ENCODE assay signal across 10 mouse cellular contexts in the genomic region with DNA sequence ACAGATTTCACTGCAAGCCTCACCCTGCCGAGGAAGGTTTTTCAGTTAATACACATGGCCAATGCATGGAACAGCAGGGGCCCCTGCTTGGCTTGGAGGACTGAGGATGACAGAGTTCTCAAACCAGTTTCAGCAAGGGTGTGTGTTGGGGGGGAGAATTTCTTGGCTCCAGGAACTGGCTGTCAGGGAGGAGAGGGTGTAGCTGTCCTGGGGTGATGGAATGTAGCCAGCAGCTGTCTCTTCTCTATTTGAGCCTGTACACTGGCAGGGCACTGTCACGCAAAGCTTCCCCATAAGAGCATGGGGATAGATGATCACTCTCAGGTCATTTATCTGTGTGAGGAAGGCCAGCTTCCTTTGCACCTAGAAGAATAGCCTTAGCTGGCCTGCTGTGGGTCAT. TPM values are rescaled to one million over a fixed set of nuclear protein-coding genes. Genes with fewer than 3 reads are reported as not detected.
DNase-seq lines count a peak whose midpoint lies in the region; ATAC-seq and TF ChIP-seq lines count a peak whose summit lies in the region.
"Had no signal": no experiment of that assay in that cellular context is flagged by ENCODE, and none has a peak within 500 bp of the region (broad histone marks: within the 10 kb centered on the region; RNA-seq: fewer than 3 reads in every experiment).

No protein-coding gene starts in this region.

- TF ChIP-seq CTCF in C2C12 (IDR thresholded peaks at IDR 0.05; ENCODE audit: control insufficient read depth, insufficient read depth, insufficient read length): no peak
- no peak for TF ChIP-seq CTCF in lung, adult 2 months (IDR thresholded peaks at IDR 0.05; ENCODE audit: insufficient read depth, low read length)

- no peaks in the 10 kb centered on the region for H3K36me3 ChIP-seq in forebrain, embryonic 15.5 days
- no peaks in the 10 kb centered on the region for H3K36me3 ChIP-seq in forebrain, embryonic 16.5 days (ENCODE audit: control insufficient read depth, insufficient read depth)
- no peaks in the 10 kb centered on the region for H3K36me3 ChIP-seq in C2C12 (ENCODE audit: control insufficient read depth, insufficient read depth)
- H3K36me3 ChIP-seq in hindbrain, embryonic 12.5 days: no peaks in the 10 kb centered on the region

- H3K9me3 ChIP-seq in forebrain, embryonic 15.5 days: no peaks in the 10 kb centered on the region
- H3K9me3 ChIP-seq in forebrain, embryonic 16.5 days (ENCODE audit: control insufficient read depth, low read length): no peaks in the 10 kb centered on the region
- H3K9me3 ChIP-seq in hindbrain, embryonic 12.5 days (replicated peaks): no peaks in the 10 kb centered on the region

- no peaks in the 10 kb centered on the region for H3K79me2 ChIP-seq in C2C12 (ENCODE audit: control insufficient read depth, insufficient read depth)

- H3K4me3 ChIP-seq in forebrain, embryonic 15.5 days: no peak overlapping the region
- no peak overlapping the region for H3K4me3 ChIP-seq in forebrain, embryonic 16.5 days (replicated peaks; ENCODE audit: low read length)
- no peak overlapping the region for H3K4me3 ChIP-seq in C2C12 (ENCODE audit: insufficient read depth, poor library complexity, severe bottlenecking)
- no peak overlapping the region for H3K4me3 ChIP-seq in hindbrain, embryonic 12.5 days
- no peak overlapping the region for H3K4me3 ChIP-seq in lung, adult 2 months (replicated peaks; ENCODE audit: extremely low read depth, low read depth, low read length)

- DNase-seq in lung, adult 2 months: peak; percentile 3
- DNase-seq in layer of hippocampus, postnatal 14 days (ENCODE audit: low spot score in 2 of 2): no peak
- DNase-seq in spleen, postnatal 10 days (ENCODE audit: low spot score in 2 of 2): no peak
- DNase-seq in spleen, postnatal 14 days (ENCODE audit: low spot score in 2 of 2): no peak
- DNase-seq: thymus, adult 18-20 months had no signal

- H3ac ChIP-seq in C2C12 (ENCODE audit: control insufficient read depth, insufficient read length, low read depth): no peak overlapping the region

- ATAC-seq in forebrain, embryonic 15.5 days (replicated peaks): no peak
- ATAC-seq in forebrain, embryonic 16.5 days: no peak
- no peak for ATAC-seq in hindbrain, embryonic 12.5 days (ENCODE audit: low FRiP score)

- no peaks in the 10 kb centered on the region for H3K27me3 ChIP-seq in forebrain, embryonic 15.5 days
- H3K27me3 ChIP-seq in forebrain, embryonic 16.5 days (replicated peaks; ENCODE audit: control insufficient read depth, insufficient read depth, low read length): no peaks in the 10 kb centered on the region
- no peaks in the 10 kb centered on the region for H3K27me3 ChIP-seq in C2C12 (ENCODE audit: control insufficient read depth, insufficient read depth, insufficient read length)
- no peaks in the 10 kb centered on the region for H3K27me3 ChIP-seq in hindbrain, embryonic 12.5 days

- H3K79me3 ChIP-seq in C2C12 (ENCODE audit: low read depth): no peaks in the 10 kb centered on the region

- peak overlapping the region; percentile 6; the same call in 1 of the 2 replicates for H3K27ac ChIP-seq in forebrain, embryonic 15.5 days (replicated peaks)
- H3K27ac ChIP-seq in forebrain, embryonic 16.5 days (ENCODE audit: low read length): no peak overlapping the region
- H3K27ac ChIP-seq in hindbrain, embryonic 12.5 days: peak overlapping the region; percentile 60

- WGBS in forebrain, embryonic 15.5 days: 57% methylated on average over 2 of the region's 2 CpGs
- 50% methylated on average over 2 of the region's 2 CpGs for WGBS in forebrain, embryonic 16.5 days
- WGBS in hindbrain, embryonic 12.5 days: 45% methylated on average over 2 of the region's 2 CpGs
- WGBS in lung, adult 2 months: 26% methylated on average over 2 of the region's 2 CpGs

- no peak for TF ChIP-seq POLR2A in lung, adult 2 months (IDR thresholded peaks at IDR 0.05; ENCODE audit: borderline replicate concordance, extremely low read depth, low read depth, low read length)

- peaks cover 18% of the 10 kb centered on the region for H3K4me1 ChIP-seq in forebrain, embryonic 15.5 days
- peaks cover 16% of the 10 kb centered on the region for H3K4me1 ChIP-seq in forebrain, embryonic 16.5 days (replicated peaks; ENCODE audit: control insufficient read depth, insufficient read depth, low read length)
- H3K4me1 ChIP-seq in hindbrain, embryonic 12.5 days: peaks cover 13% of the 10 kb centered on the region
- no peaks in the 10 kb centered on the region; the same call in 1 of the 2 replicates for H3K4me1 ChIP-seq in lung, adult 2 months (ENCODE audit: control insufficient read depth, insufficient read depth, low read length)

- no peak overlapping the region for H3K4me2 ChIP-seq in forebrain, embryonic 15.5 days (replicated peaks)
- H3K4me2 ChIP-seq in forebrain, embryonic 16.5 days (ENCODE audit: low read length): no peak overlapping the region
- H3K4me2 ChIP-seq in hindbrain, embryonic 12.5 days (replicated peaks): no peak overlapping the region

- no peak overlapping the region for H3K9ac ChIP-seq in forebrain, embryonic 15.5 days (replicated peaks)
- H3K9ac ChIP-seq in forebrain, embryonic 16.5 days (replicated peaks; ENCODE audit: low read depth, low read length): no peak overlapping the region
- no peak overlapping the region for H3K9ac ChIP-seq in hindbrain, embryonic 12.5 days

TF ChIP-seq in C2C12, 6 proteins besides CTCF, POLR2A, EP300 and RAD21:
- TF ChIP-seq CEBPB (IDR thresholded peaks at IDR 0.05; ENCODE audit: low read depth) (no peak), MYOD1 (IDR thresholded peaks at IDR 0.05; ENCODE audit: control insufficient read depth, insufficient read length, low read depth) (peak; percentile 55)

RNA-seq across cellular contexts. Expression of gene Usp29, which starts 46.7 kb away (rescaled TPM):
- polyA plus RNA-seq in forebrain, embryonic 15.5 days (2015; fragmentation: Nextera tagmentation; extraction: Ambion mirVana): 22.4 and 26.1 TPM in 2 replicates
- polyA plus RNA-seq in forebrain, embryonic 16.5 days (2015; fragmentation: Nextera tagmentation; extraction: Ambion mirVana): 19.0 and 32.0 TPM in 2 replicates
- polyA plus RNA-seq in C2C12 (2012; fragmentation: generic; extraction: Trizol): 3.4 TPM
- 20.3 and 22.8 TPM in 2 replicates for polyA plus RNA-seq in hindbrain, embryonic 12.5 days (2016; fragmentation: Nextera tagmentation; extraction: Ambion mirVana)
- 0.04 TPM in 1 of 2 replicates, not detected in the other for polyA plus RNA-seq in lung, adult 2 months (2012; rRNA removed)
- 10 to 100 TPM; 33.7 to 37.1 TPM for total RNA-seq in layer of hippocampus, postnatal 14 days (2021)
- total RNA-seq: monocyte, adult 5-6 weeks had no signal

RNA-seq across cellular contexts. Expression of gene Peg3, which starts 46.9 kb away (rescaled TPM):
- 51.1 and 58.7 TPM in 2 replicates for polyA plus RNA-seq in forebrain, embryonic 15.5 days (2015; fragmentation: Nextera tagmentation; extraction: Ambion mirVana)
- polyA plus RNA-seq in forebrain, embryonic 16.5 days (2015; fragmentation: Nextera tagmentation; extraction: Ambion mirVana): 56.9 and 66.5 TPM in 2 replicates
- polyA plus RNA-seq in C2C12 (2012; fragmentation: generic; extraction: Trizol): 53.8 TPM
- 175 and 205 TPM in 2 replicates for polyA plus RNA-seq in hindbrain, embryonic 12.5 days (2016; fragmentation: Nextera tagmentation; extraction: Ambion mirVana)
- 3.1 and 5.4 TPM in 2 replicates for polyA plus RNA-seq in lung, adult 2 months (2012; rRNA removed)
- 100 to 1,000 TPM; 164 to 197 TPM for total RNA-seq in layer of hippocampus, postnatal 14 days (2021)
- total RNA-seq: monocyte, adult 5-6 weeks had no signal
